Mouse (Mus musculus): ENCODE measurements around the gene Olfr288. TPM values are rescaled to one million over a fixed set of nuclear protein-coding genes. Genes with fewer than 3 reads are reported as not detected.

Gene Olfr288
- polyA plus RNA-seq, 1 experiment: 0.44 TPM

GRCm38 (mm10) chr15:98153625-98154024 is 41.7 kb downstream of the Olfr288 start:
- DNase-seq: peak in 1 of 2 experiments; percentile 54
- H3K4me3 ChIP-seq (replicated peaks; ENCODE audit: insufficient read depth, low read depth, low read length): no peak overlapping the region
- no peaks in the 10 kb centered on the region for H3K27me3 ChIP-seq (ENCODE audit: control insufficient read depth, insufficient read depth, low read length)
- peaks cover 5% of the 10 kb centered on the region; the same call in 1 of the 2 replicates for H3K4me1 ChIP-seq (ENCODE audit: control insufficient read depth, insufficient read depth, low read length)
- WGBS: 28% methylated on average over 3 of the region's 3 CpGs
- no peak overlapping the region for H3K27ac ChIP-seq (ENCODE audit: insufficient read depth, low read length)
- TF ChIP-seq CTCF (IDR thresholded peaks at IDR 0.05; ENCODE audit: borderline replicate concordance, insufficient read depth, low read depth, low read length): peak; percentile 62; the same call in 1 of the 2 replicates
- no peak for TF ChIP-seq POLR2A (IDR thresholded peaks at IDR 0.05; ENCODE audit: borderline replicate concordance, insufficient read depth, low read length)

DNA sequence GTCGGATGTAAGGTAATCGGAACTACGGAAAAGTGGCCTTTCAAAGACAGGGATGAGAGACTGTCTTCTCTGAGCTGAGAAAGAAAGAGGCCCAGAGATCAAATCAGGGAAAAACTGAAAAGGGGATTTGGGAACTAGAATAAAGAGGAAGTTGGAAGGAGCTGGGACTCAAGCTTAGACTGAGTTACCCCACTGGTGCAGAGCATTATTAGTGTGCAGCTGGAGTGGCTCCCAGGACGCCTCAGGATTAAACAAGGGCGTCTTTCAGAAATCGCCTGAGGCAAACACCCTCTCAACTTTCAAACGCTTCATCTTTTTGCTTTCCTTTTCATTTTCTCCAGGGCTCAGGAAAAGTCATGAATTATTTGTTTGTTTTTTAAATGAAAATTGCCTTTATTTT is 42.4 kb downstream of the Olfr288 start:
- Histone ChIP-seq H3K4me1 (ENCODE audit: control insufficient read depth, insufficient read depth, low read length) (peaks cover 5% of the 10 kb centered on the region; the same call in 1 of the 2 replicates), H3K27ac (ENCODE audit: insufficient read depth, low read length) (peak overlapping the region; percentile 56; the same call in 1 of the 2 replicates), H3K4me3 (replicated peaks; ENCODE audit: insufficient read depth, low read depth, low read length) (no peak overlapping the region), H3K27me3 (ENCODE audit: control insufficient read depth, insufficient read depth, low read length) (no peaks in the 10 kb centered on the region)
- 89% methylated on average over 7 of the region's 7 CpGs for WGBS
- no peak for DNase-seq
- TF ChIP-seq POLR2A (IDR thresholded peaks at IDR 0.05; ENCODE audit: borderline replicate concordance, insufficient read depth, low read length) (no peak), CTCF (IDR thresholded peaks at IDR 0.05; ENCODE audit: borderline replicate concordance, insufficient read depth, low read depth, low read length) (no peak)

GRCm38 (mm10) chr15:98149166-98149602 is 46.2 kb downstream of the Olfr288 start:
- peak overlapping the region; percentile 34; the same call in 1 of the 2 replicates for H3K27ac ChIP-seq (ENCODE audit: insufficient read depth, low read length)
- WGBS: 67% methylated on average over 10 of the region's 10 CpGs
- DNase-seq: no peak
- H3K27me3 ChIP-seq (ENCODE audit: control insufficient read depth, insufficient read depth, low read length): no peaks in the 10 kb centered on the region
- peaks cover 9% of the 10 kb centered on the region; the same call in 1 of the 2 replicates for H3K4me1 ChIP-seq (ENCODE audit: control insufficient read depth, insufficient read depth, low read length)
- TF ChIP-seq CTCF (IDR thresholded peaks at IDR 0.05; ENCODE audit: borderline replicate concordance, insufficient read depth, low read depth, low read length) (no peak), POLR2A (IDR thresholded peaks at IDR 0.05; ENCODE audit: borderline replicate concordance, insufficient read depth, low read length) (no peak)
- no peak overlapping the region for H3K4me3 ChIP-seq (replicated peaks; ENCODE audit: insufficient read depth, low read depth, low read length)

GRCm38 (mm10) chr15:98148356-98148755 is 47.0 kb downstream of the Olfr288 start:
- Histone ChIP-seq H3K4me1 (ENCODE audit: control insufficient read depth, insufficient read depth, low read length) (peaks cover 9% of the 10 kb centered on the region; the same call in 1 of the 2 replicates), H3K27me3 (ENCODE audit: control insufficient read depth, insufficient read depth, low read length) (no peaks in the 10 kb centered on the region), H3K27ac (ENCODE audit: insufficient read depth, low read length) (peak overlapping the region; percentile 79; the same call in 1 of the 2 replicates), H3K4me3 (replicated peaks; ENCODE audit: insufficient read depth, low read depth, low read length) (no peak overlapping the region)
- TF ChIP-seq CTCF (IDR thresholded peaks at IDR 0.05; ENCODE audit: borderline replicate concordance, insufficient read depth, low read depth, low read length): no peak
- no peak for TF ChIP-seq POLR2A (IDR thresholded peaks at IDR 0.05; ENCODE audit: borderline replicate concordance, insufficient read depth, low read length)
- peak; percentile 57 to 81 for DNase-seq
- 14% methylated on average over 3 of the region's 3 CpGs for WGBS

- peak overlapping the region; percentile 23 for H3K27ac ChIP-seq (ENCODE audit: insufficient read depth, low read length)
- under 1% methylated on average over 38 of the region's 38 CpGs for WGBS
- no peaks in the 10 kb centered on the region for H3K27me3 ChIP-seq (ENCODE audit: control insufficient read depth, insufficient read depth, low read length)
Observed at GRCm38 (mm10) chr15:98145559-98146181, 49.7 kb downstream of the Olfr288 start.

GRCm38 (mm10) chr15:98144861-98145507 is 50.4 kb downstream of the Olfr288 start:
- no peak for DNase-seq
- Histone ChIP-seq H3K27ac (ENCODE audit: insufficient read depth, low read length) (peak overlapping the region; percentile 5; the same call in 1 of the 2 replicates), H3K27me3 (ENCODE audit: control insufficient read depth, insufficient read depth, low read length) (no peaks in the 10 kb centered on the region), H3K4me3 (replicated peaks; ENCODE audit: insufficient read depth, low read depth, low read length) (peak overlapping the region; percentile 72), H3K4me1 (ENCODE audit: control insufficient read depth, insufficient read depth, low read length) (peaks cover 9% of the 10 kb centered on the region; the same call in 1 of the 2 replicates)
- TF ChIP-seq POLR2A (IDR thresholded peaks at IDR 0.05; ENCODE audit: borderline replicate concordance, insufficient read depth, low read length) (no peak), CTCF (IDR thresholded peaks at IDR 0.05; ENCODE audit: borderline replicate concordance, insufficient read depth, low read depth, low read length) (no peak)
- under 1% methylated on average over 36 of the region's 36 CpGs for WGBS

More at GRCm38 (mm10) chr15:98145559-98146181, 49.7 kb downstream of the Olfr288 start:
- H3K4me1 ChIP-seq (ENCODE audit: control insufficient read depth, insufficient read depth, low read length): peaks cover 9% of the 10 kb centered on the region; the same call in 1 of the 2 replicates
- H3K4me3 ChIP-seq (replicated peaks; ENCODE audit: insufficient read depth, low read depth, low read length): peak overlapping the region; percentile 72
- DNase-seq: peak; percentile 92
- no peak for TF ChIP-seq CTCF (IDR thresholded peaks at IDR 0.05; ENCODE audit: borderline replicate concordance, insufficient read depth, low read depth, low read length)
- TF ChIP-seq POLR2A (IDR thresholded peaks at IDR 0.05; ENCODE audit: borderline replicate concordance, insufficient read depth, low read length): peak; percentile 75

DNA sequence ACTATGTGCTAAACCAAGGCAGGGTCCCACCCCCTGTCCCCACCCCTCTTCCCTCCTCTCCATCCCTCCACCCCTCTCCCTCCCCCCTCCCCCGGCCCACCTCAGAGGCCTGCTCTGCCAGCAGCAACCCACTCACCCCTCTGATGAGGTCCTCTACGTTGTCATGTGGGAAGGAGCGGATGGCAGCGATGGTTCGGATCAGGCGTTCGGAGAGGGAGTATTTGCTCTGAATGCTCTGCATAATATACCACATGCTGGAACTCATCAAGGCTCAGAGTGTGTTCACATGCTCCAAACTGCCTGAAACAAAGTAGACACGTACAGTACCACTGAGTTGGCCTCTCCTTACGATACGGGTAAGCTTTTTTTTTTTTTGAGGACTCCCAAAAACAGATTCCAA is 52.8 kb downstream of the Olfr288 start:
- TF ChIP-seq CTCF (IDR thresholded peaks at IDR 0.05; ENCODE audit: borderline replicate concordance, insufficient read depth, low read depth, low read length): no peak
- TF ChIP-seq POLR2A (IDR thresholded peaks at IDR 0.05; ENCODE audit: borderline replicate concordance, insufficient read depth, low read length): no peak
- Histone ChIP-seq H3K4me1 (ENCODE audit: control insufficient read depth, insufficient read depth, low read length) (peaks cover 4% of the 10 kb centered on the region; the same call in 1 of the 2 replicates), H3K27ac (ENCODE audit: insufficient read depth, low read length) (no peak overlapping the region), H3K27me3 (ENCODE audit: control insufficient read depth, insufficient read depth, low read length) (no peaks in the 10 kb centered on the region), H3K4me3 (replicated peaks; ENCODE audit: insufficient read depth, low read depth, low read length) (no peak overlapping the region)
- 78% methylated on average over 10 of the region's 10 CpGs for WGBS
- no peak for DNase-seq

Data from cerebellum, adult 2 months (tissue).